Mouse (Mus musculus) G1E (cell line): Measurements from ENCODE around the gene Nav1.

ENCODE experiments used
- CTCF ChIP-seq: IDR thresholded peaks from 2 replicates; pipeline ENCODE4 v1.5.1; 2012; ENCODE audit warnings: low read depth, low read length, inconsistent platforms, mixed read lengths
- GATA1 ChIP-seq: IDR thresholded peaks from 2 replicates; pipeline ENCODE4 v1.6.1; 2012; ENCODE audit warnings: borderline replicate concordance, low read length, inconsistent platforms, mixed read lengths
- GATA2 ChIP-seq: IDR thresholded peaks from 2 replicates; pipeline ENCODE4 v1.6.1; 2012; ENCODE audit warnings: low read depth, low read length, inconsistent platforms, borderline replicate concordance
- POLR2AphosphoS5 ChIP-seq: IDR thresholded peaks from 2 replicates; pipeline ENCODE4 v1.6.1; 2012; ENCODE audit warnings: low read depth, low read length, inconsistent platforms; ENCODE audit not compliant: insufficient replicate concordance
- TAL1 ChIP-seq: conservative IDR thresholded peaks from 2 replicates; pipeline ENCODE4 v1.6.1; 2012; ENCODE audit warnings: low read depth, low read length, inconsistent platforms, mixed read lengths

DNA sequence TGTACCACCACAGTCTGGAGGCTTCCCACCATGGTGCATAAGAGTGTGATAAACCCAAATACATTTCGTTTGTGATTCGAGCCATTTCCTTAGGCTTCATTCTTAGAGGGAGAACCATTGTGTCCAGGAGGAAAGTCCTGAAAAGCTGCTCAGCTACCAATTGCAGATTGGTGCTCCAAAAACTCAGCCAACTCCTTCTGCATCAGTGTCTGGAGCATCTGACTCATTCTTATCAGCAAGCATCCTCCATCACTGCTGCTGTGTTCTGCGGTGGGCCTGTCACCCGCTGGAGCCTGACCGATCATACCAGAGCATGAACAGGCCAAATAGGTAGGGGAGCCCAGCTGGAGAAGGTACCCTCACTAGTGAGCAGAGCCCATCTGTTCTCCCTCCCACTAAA, 16.0 kb upstream of the Nav1 start:
- TF ChIP-seq CTCF (no peak), TAL1 (no peak), GATA2 (no peak), GATA1 (no peak), POLR2AphosphoS5 (no peak)
